Mouse (Mus musculus) heart, postnatal 14 days (tissue): ENCODE data around the gene Zfp444. TPM values are rescaled to one million over a fixed set of nuclear protein-coding genes. Genes with fewer than 3 reads are reported as not detected.
A peak's percentile ranks its signal among the peaks of the same experiment; 100 is the strongest.

Experiments
- DNase-seq, 2 experiments: peaks; one replicate each; pipeline ENCODE4 v3.0.0; 2021 to 2022
- intact Hi-C: fragments of 180-260 bp; cut with DNase I; formaldehyde crosslinking; loops from one replicate; pipeline ENCODE4 v1.15.1; 2025
- long read RNA-seq, 2 experiments: library from polyadenylated mRNA; stranded (forward); transcript quantifications; one replicate each; pipeline ENCODE4 v2.0.0; 2021
- total RNA-seq, 2 experiments: library from RNA; stranded (reverse); gene quantifications; 2 replicates each; pipeline ENCODE4 v1.2.3; 2021

Gene Zfp444
- total RNA-seq: 10 to 100 TPM; 10.3 to 11.5 TPM
- long read RNA-seq, experiment 1, transcript Zfp444-203 (5 exons, 1,648 nt): major isoform, 8 of 18 reads
- long read RNA-seq, experiment 1, transcript Zfp444-201 (4 exons, 2,467 nt): major isoform, 8 of 18 reads
- long read RNA-seq, experiment 1, partial matches to known transcripts: 1 of 18 reads
- long read RNA-seq, experiment 1, other reads (novel, unspliced or antisense): 1 of 18 reads
- long read RNA-seq, experiment 2, transcript Zfp444-203 (5 exons, 1,648 nt): major isoform, 8 of 15 reads
- long read RNA-seq, experiment 2, partial matches to known transcripts: 3 of 15 reads
- long read RNA-seq, experiment 2, other reads (novel, unspliced or antisense): 2 of 15 reads

- peak; percentile 96 for DNase-seq
- intact Hi-C loops: loop anchor here (2.0 kb wide), 1 partner anchor 19 kb away; no protein-coding TSS in a partner anchor
These were observed at the start of gene Zfp444 for GRCm38 (mm10) chr7:6172006-6172649. Gene Zfp444 (plus strand): TSS chr7:6172226.

- DNase-seq: peak; percentile 80 to 85
- intact Hi-C loops: loop anchor here (1.0 to 2.0 kb wide), 3 partner anchors 20 to 64 kb away; no protein-coding TSS in a partner anchor
These were observed 45.2 kb upstream of the Zfp444 start for GRCm38 (mm10) chr7:6126690-6127448.

GRCm38 (mm10) chr7:6130346-6130745 lies 41.7 kb upstream of the Zfp444 start:
- no peak for DNase-seq
- intact Hi-C loops: no loop called here

GRCm38 (mm10) chr7:6132646-6133045 lies 39.4 kb upstream of the Zfp444 start:
- intact Hi-C loops: no loop called here
- no peak for DNase-seq

- DNase-seq: no peak
- intact Hi-C loops: loop anchor here (5.0 kb wide), 1 partner anchor 151 kb away; the partner anchor contains the start of gene Zfp667
These were observed 35.5 kb upstream of the Zfp444 start for GRCm38 (mm10) chr7:6136497-6136896.

GRCm38 (mm10) chr7:6139295-6139694 lies 32.7 kb upstream of the Zfp444 start:
- DNase-seq: no peak
- intact Hi-C loops: loop anchor here (5.0 kb wide), 1 partner anchor 148 kb away; the partner anchor contains the start of gene Zfp667

- intact Hi-C loops: no loop called here
- no peak for DNase-seq
These were observed 28.0 kb upstream of the Zfp444 start for GRCm38 (mm10) chr7:6143991-6144531.

GRCm38 (mm10) chr7:6145423-6146188 lies 26.4 kb upstream of the Zfp444 start:
- intact Hi-C loops: loop anchor here (2.0 kb wide), 1 partner anchor 19 kb away; no protein-coding TSS in a partner anchor
- DNase-seq: no peak

GRCm38 (mm10) chr7:6146194-6146981 lies 25.6 kb upstream of the Zfp444 start:
- no peak for DNase-seq
- intact Hi-C loops: loop anchor here (2.0 kb wide), 1 partner anchor 20 kb away; no protein-coding TSS in a partner anchor

- intact Hi-C loops: loop anchor here (2.0 kb wide), 1 partner anchor 20 kb away; no protein-coding TSS in a partner anchor
- DNase-seq: no peak
These were observed 25.1 kb upstream of the Zfp444 start for GRCm38 (mm10) chr7:6146982-6147325.

- intact Hi-C loops: loop anchor here (2.0 kb wide), 1 partner anchor 21 kb away; no protein-coding TSS in a partner anchor
These were observed 24.3 kb upstream of the Zfp444 start for GRCm38 (mm10) chr7:6147688-6148087.

GRCm38 (mm10) chr7:6151266-6151665 lies 20.8 kb upstream of the Zfp444 start:
- no peak for DNase-seq
- intact Hi-C loops: loop anchor here (10.0 kb wide), 1 partner anchor 1066 kb away; the partner anchor contains the start of gene Epn1

More at GRCm38 (mm10) chr7:6147688-6148087, 24.3 kb upstream of the Zfp444 start:
- DNase-seq: no peak

GRCm38 (mm10) chr7:6152036-6152435 lies 20.0 kb upstream of the Zfp444 start:
- DNase-seq: no peak
- intact Hi-C loops: loop anchor here (10.0 kb wide), 1 partner anchor 1067 kb away; the partner anchor contains the start of gene Epn1

- DNase-seq: no peak
- intact Hi-C loops: loop anchor here (10.0 kb wide), 1 partner anchor 1068 kb away; the partner anchor contains the start of gene Epn1
These were observed 18.9 kb upstream of the Zfp444 start for GRCm38 (mm10) chr7:6153131-6153530.

GRCm38 (mm10) chr7:6154164-6154563 lies 17.9 kb upstream of the Zfp444 start:
- no peak for DNase-seq
- intact Hi-C loops: loop anchor here (10.0 kb wide), 1 partner anchor 1069 kb away; the partner anchor contains the start of gene Epn1

GRCm38 (mm10) chr7:6155031-6155872 lies 16.8 kb upstream of the Zfp444 start:
- DNase-seq: peak; percentile 87 to 89
- intact Hi-C loops: loop anchor here (10.0 kb wide), 1 partner anchor 1070 kb away; the partner anchor contains the start of gene Epn1

GRCm38 (mm10) chr7:6155901-6156411 lies 16.1 kb upstream of the Zfp444 start, which contains the start of gene Zfp787:
Gene Zfp787 (minus strand): TSS chr7:6155997.
- DNase-seq: peak; percentile 97 to 98
- intact Hi-C loops: loop anchor here (2.0 to 10.0 kb wide), 2 partner anchors 15 to 1071 kb away; partner anchors contain the start of gene Epn1
